Comparison of ENCODE assay signal across 8 mouse cellular contexts in the genomic region with DNA sequence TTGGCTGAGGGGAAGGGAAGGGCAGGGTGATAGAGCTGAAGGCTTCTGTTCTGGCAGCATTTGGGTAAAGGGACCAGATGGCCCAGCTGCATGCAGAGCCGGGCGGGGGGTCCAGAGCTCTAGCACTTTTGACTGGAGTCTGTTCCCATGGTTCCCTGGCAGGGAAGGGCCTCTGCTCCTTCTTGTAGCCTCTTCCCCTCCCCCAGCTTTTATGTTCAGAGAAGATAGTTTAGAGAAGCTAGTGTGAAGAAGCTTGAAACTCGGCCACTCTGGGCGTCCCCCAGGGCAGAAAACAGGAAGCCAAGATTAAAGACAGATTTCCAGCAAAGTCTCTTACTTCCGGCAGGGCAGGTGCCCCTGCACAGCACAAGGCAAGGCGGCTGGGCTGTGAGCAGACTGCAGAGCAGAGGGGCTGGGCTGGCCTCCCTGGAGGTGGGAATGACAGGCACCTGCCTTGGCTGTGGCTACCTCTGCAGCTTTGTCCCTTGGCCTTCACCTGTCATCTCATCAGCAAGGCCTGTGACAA. TPM values are rescaled to one million over a fixed set of nuclear protein-coding genes. Genes with fewer than 3 reads are reported as not detected.
DNase-seq lines count a peak whose midpoint lies in the region; ATAC-seq and TF ChIP-seq lines count a peak whose summit lies in the region.

No protein-coding gene starts in this region.

- no peak overlapping the region for H3K27ac ChIP-seq in forebrain, postnatal 0 days (ENCODE audit: low read depth, low read length)
- H3K27ac ChIP-seq in forebrain, embryonic 16.5 days (ENCODE audit: low read length): no peak overlapping the region
- no peak overlapping the region for H3K27ac ChIP-seq in embryonic facial prominence, embryonic 14.5 days (replicated peaks; ENCODE audit: low read depth, low read length)

- H3K9me3 ChIP-seq in forebrain, postnatal 0 days (ENCODE audit: low read length): no peaks in the 10 kb centered on the region
- H3K9me3 ChIP-seq in forebrain, embryonic 16.5 days (ENCODE audit: control insufficient read depth, low read length): no peaks in the 10 kb centered on the region
- no peaks in the 10 kb centered on the region for H3K9me3 ChIP-seq in embryonic facial prominence, embryonic 14.5 days (ENCODE audit: control insufficient read depth, low read length)

- no peak for TF ChIP-seq CTCF in forebrain, postnatal 0 days (IDR thresholded peaks at IDR 0.05; ENCODE audit: low read depth)

- no peaks in the 10 kb centered on the region; the same call in 1 of the 2 replicates for H3K4me1 ChIP-seq in forebrain, postnatal 0 days (ENCODE audit: insufficient read depth)
- H3K4me1 ChIP-seq in forebrain, embryonic 16.5 days (replicated peaks; ENCODE audit: control insufficient read depth, insufficient read depth, low read length): peaks cover 6% of the 10 kb centered on the region
- H3K4me1 ChIP-seq in embryonic facial prominence, embryonic 14.5 days (ENCODE audit: control insufficient read depth, insufficient read depth, low read length): peaks cover 7% of the 10 kb centered on the region

- ATAC-seq in forebrain, postnatal 0 days: peak; percentile 68
- no peak for ATAC-seq in forebrain, embryonic 16.5 days
- no peak for ATAC-seq in embryonic facial prominence, embryonic 14.5 days (ENCODE audit: low read depth)

- no peak overlapping the region for H3K4me2 ChIP-seq in forebrain, postnatal 0 days (ENCODE audit: low read depth)
- H3K4me2 ChIP-seq in forebrain, embryonic 16.5 days (ENCODE audit: low read length): no peak overlapping the region
- H3K4me2 ChIP-seq in embryonic facial prominence, embryonic 14.5 days (ENCODE audit: low read depth, low read length): no peak overlapping the region

- H3K27me3 ChIP-seq in forebrain, postnatal 0 days (ENCODE audit: insufficient read depth, low read length): no peaks in the 10 kb centered on the region
- no peaks in the 10 kb centered on the region for H3K27me3 ChIP-seq in forebrain, embryonic 16.5 days (replicated peaks; ENCODE audit: control insufficient read depth, insufficient read depth, low read length)
- 0 out of 2 replicates have a peak, but pooled peaks cover 9% of the 10 kb centered on the region for H3K27me3 ChIP-seq in embryonic facial prominence, embryonic 14.5 days (replicated peaks; ENCODE audit: control insufficient read depth, insufficient read depth, low read length)

- 33% methylated on average over 6 of the region's 6 CpGs for WGBS in forebrain, postnatal 0 days
- WGBS in forebrain, embryonic 16.5 days: 40% methylated on average over 6 of the region's 6 CpGs
- WGBS in embryonic facial prominence, embryonic 14.5 days: 9% methylated on average over 6 of the region's 6 CpGs

- DNase-seq in forebrain, postnatal 0 days: peak; percentile 29
- peak; percentile 72 for DNase-seq in CD4-positive, CD25-positive, alpha-beta regulatory T cell, adult 2 months (ENCODE audit: low read depth, low spot score)
- peak; percentile 51 for DNase-seq in embryonic facial prominence, embryonic 14.5 days (ENCODE audit: low spot score)
- DNase-seq in lung, postnatal 4 days: peak; percentile 59 to 61
- DNase-seq in thymus, postnatal 14 days: peak; percentile 80
- DNase-seq in kidney, postnatal 10 days: no peak
- no peak for DNase-seq in frontal cortex, adult 2 months (ENCODE audit: extremely low spot score in 1 of 2, low spot score in 1 of 2)

- no peaks in the 10 kb centered on the region for H3K36me3 ChIP-seq in forebrain, postnatal 0 days (ENCODE audit: insufficient read depth)
- no peaks in the 10 kb centered on the region for H3K36me3 ChIP-seq in forebrain, embryonic 16.5 days (ENCODE audit: control insufficient read depth, insufficient read depth)
- no peaks in the 10 kb centered on the region for H3K36me3 ChIP-seq in embryonic facial prominence, embryonic 14.5 days (ENCODE audit: control insufficient read depth, insufficient read depth, low read length)

- no peak overlapping the region; the same call in 1 of the 2 replicates for H3K9ac ChIP-seq in forebrain, postnatal 0 days
- H3K9ac ChIP-seq in forebrain, embryonic 16.5 days (replicated peaks; ENCODE audit: low read depth, low read length): no peak overlapping the region
- H3K9ac ChIP-seq in embryonic facial prominence, embryonic 14.5 days (ENCODE audit: low read depth, low read length): peak overlapping the region; percentile 25; the same call in 1 of the 2 replicates

- no peak overlapping the region for H3K4me3 ChIP-seq in forebrain, postnatal 0 days (ENCODE audit: low read depth, low read length)
- no peak overlapping the region for H3K4me3 ChIP-seq in forebrain, embryonic 16.5 days (replicated peaks; ENCODE audit: low read length)
- H3K4me3 ChIP-seq in embryonic facial prominence, embryonic 14.5 days (ENCODE audit: low read depth, low read length): no peak overlapping the region

RNA-seq across cellular contexts. Expression of gene Csk, which starts 2.6 kb away (rescaled TPM):
- 105 and 135 TPM in 2 replicates for total RNA-seq in forebrain, postnatal 0 days (2014; rRNA removed)
- 37.0 and 46.3 TPM in 2 replicates for polyA plus RNA-seq in forebrain, postnatal 0 days (2015; fragmentation: Nextera tagmentation; extraction: Ambion mirVana)
- polyA plus RNA-seq in forebrain, embryonic 16.5 days (2015; fragmentation: Nextera tagmentation; extraction: Ambion mirVana): 38.5 and 39.6 TPM in 2 replicates
- 25.7 and 26.6 TPM in 2 replicates for polyA plus RNA-seq in embryonic facial prominence, embryonic 14.5 days (2014; fragmentation: Nextera tagmentation; extraction: Ambion mirVana)
- polyA plus RNA-seq in frontal cortex, adult 2 months (2012; rRNA removed): 66.1 and 86.0 TPM in 2 replicates

RNA-seq across cellular contexts. Expression of gene Lman1l, which starts 30.3 kb away (rescaled TPM):
- total RNA-seq in forebrain, postnatal 0 days (2014; rRNA removed): not detected in 2 replicates
- not detected in 2 replicates for polyA plus RNA-seq in forebrain, postnatal 0 days (2015; fragmentation: Nextera tagmentation; extraction: Ambion mirVana)
- not detected in 2 replicates for polyA plus RNA-seq in forebrain, embryonic 16.5 days (2015; fragmentation: Nextera tagmentation; extraction: Ambion mirVana)
- polyA plus RNA-seq in embryonic facial prominence, embryonic 14.5 days (2014; fragmentation: Nextera tagmentation; extraction: Ambion mirVana): not detected in 2 replicates
- polyA plus RNA-seq in frontal cortex, adult 2 months (2012; rRNA removed): 0.08 and 0.12 TPM in 2 replicates

RNA-seq across cellular contexts. Expression of gene Cyp1a2, which starts 32.7 kb away (rescaled TPM):
- total RNA-seq in forebrain, postnatal 0 days (2014; rRNA removed): not detected in 2 replicates
- polyA plus RNA-seq in forebrain, postnatal 0 days (2015; fragmentation: Nextera tagmentation; extraction: Ambion mirVana): not detected in 2 replicates
- polyA plus RNA-seq in forebrain, embryonic 16.5 days (2015; fragmentation: Nextera tagmentation; extraction: Ambion mirVana): not detected in 2 replicates
- polyA plus RNA-seq in embryonic facial prominence, embryonic 14.5 days (2014; fragmentation: Nextera tagmentation; extraction: Ambion mirVana): not detected in 2 replicates
- polyA plus RNA-seq in frontal cortex, adult 2 months (2012; rRNA removed): 1.1 TPM in 1 of 2 replicates, not detected in the other

RNA-seq across cellular contexts. Expression of gene Cyp1a1, which starts 36.9 kb away (rescaled TPM):
- total RNA-seq in forebrain, postnatal 0 days (2014; rRNA removed): 0.38 and 0.67 TPM in 2 replicates
- 0.30 and 0.42 TPM in 2 replicates for polyA plus RNA-seq in forebrain, postnatal 0 days (2015; fragmentation: Nextera tagmentation; extraction: Ambion mirVana)
- 0.12 and 0.18 TPM in 2 replicates for polyA plus RNA-seq in forebrain, embryonic 16.5 days (2015; fragmentation: Nextera tagmentation; extraction: Ambion mirVana)
- polyA plus RNA-seq in embryonic facial prominence, embryonic 14.5 days (2014; fragmentation: Nextera tagmentation; extraction: Ambion mirVana): 0.08 TPM in 1 of 2 replicates, not detected in the other
- 0.08 TPM in 2 replicates for polyA plus RNA-seq in frontal cortex, adult 2 months (2012; rRNA removed)

RNA-seq across cellular contexts. Expression of gene Cplx3, which starts 44.8 kb away (rescaled TPM):
- total RNA-seq in forebrain, postnatal 0 days (2014; rRNA removed): 0.67 and 1.8 TPM in 2 replicates
- 1.2 and 2.6 TPM in 2 replicates for polyA plus RNA-seq in forebrain, postnatal 0 days (2015; fragmentation: Nextera tagmentation; extraction: Ambion mirVana)
- 0.09 TPM in 1 of 2 replicates, not detected in the other for polyA plus RNA-seq in forebrain, embryonic 16.5 days (2015; fragmentation: Nextera tagmentation; extraction: Ambion mirVana)
- not detected in 2 replicates for polyA plus RNA-seq in embryonic facial prominence, embryonic 14.5 days (2014; fragmentation: Nextera tagmentation; extraction: Ambion mirVana)
- 17.6 and 18.4 TPM in 2 replicates for polyA plus RNA-seq in frontal cortex, adult 2 months (2012; rRNA removed)

Comparison
In these comparisons a context has a peak if more than half of its experiments do, and no peak if none do; other contexts are left out.
1. DNase-seq: peak in forebrain, postnatal 0 days (single experiment), CD4-positive, CD25-positive, alpha-beta regulatory T cell, adult 2 months (single experiment), embryonic facial prominence, embryonic 14.5 days (single experiment), lung, postnatal 4 days (2 of 2) and thymus, postnatal 14 days (single experiment); none in kidney, postnatal 10 days (single experiment) and frontal cortex, adult 2 months (0 of 2).